Mouse (Mus musculus): ENCODE results near the gene Ifi27.
"Not testable (repeated sequence)": the region's sequence is repeated elsewhere in the genome, so short reads cannot be mapped to it uniquely, and the experiment has no call there.

The Ifi27 gene

GRCm38 (mm10) chr12:103433986-103434731 lies at the start of gene Ifi27:
Gene Ifi27 (plus strand): TSS chr12:103434211.
- in situ Hi-C loops (cut with MboI; ENCODE audit: low sequenced_read_pairs), result no loop called here

GRCm38 (mm10) chr12:103388505-103389347 lies 45.3 kb upstream of the Ifi27 start, which contains the start of gene Otub2:
Gene Otub2 (plus strand): TSS chr12:103388682.
- in situ Hi-C loops (cut with MboI; ENCODE audit: low sequenced_read_pairs), result no loop called here

- in situ Hi-C loops (cut with MboI; ENCODE audit: low sequenced_read_pairs), result no loop called here
Observed at GRCm38 (mm10) chr12:103389348-103389727, 44.7 kb upstream of the Ifi27 start.

GRCm38 (mm10) chr12:103389982-103390381 lies 44.0 kb upstream of the Ifi27 start:
- in situ Hi-C loops (cut with MboI; ENCODE audit: low sequenced_read_pairs), result no loop called here

GRCm38 (mm10) chr12:103391098-103391497 lies 42.9 kb upstream of the Ifi27 start:
- in situ Hi-C loops (cut with MboI; ENCODE audit: low sequenced_read_pairs), result no loop called here

GRCm38 (mm10) chr12:103393528-103393927 lies 40.5 kb upstream of the Ifi27 start:
- in situ Hi-C loops (cut with MboI; ENCODE audit: low sequenced_read_pairs), result no loop called here

- in situ Hi-C loops (cut with MboI; ENCODE audit: low sequenced_read_pairs), result no loop called here
Observed at GRCm38 (mm10) chr12:103395486-103396275, 38.3 kb upstream of the Ifi27 start.

GRCm38 (mm10) chr12:103396751-103397150 lies 37.3 kb upstream of the Ifi27 start:
- in situ Hi-C loops (cut with MboI; ENCODE audit: low sequenced_read_pairs), result no loop called here

- in situ Hi-C loops (cut with MboI; ENCODE audit: low sequenced_read_pairs), result no loop called here
Observed at GRCm38 (mm10) chr12:103404131-103404530, 29.9 kb upstream of the Ifi27 start.

GRCm38 (mm10) chr12:103407720-103408119 lies 26.3 kb upstream of the Ifi27 start, which contains the start of gene 9330161L09Rik:
Gene 9330161L09Rik (minus strand): TSS chr12:103407820.
- in situ Hi-C loops (cut with MboI; ENCODE audit: low sequenced_read_pairs), result no loop called here

GRCm38 (mm10) chr12:103408144-103408543 lies 25.9 kb upstream of the Ifi27 start:
- in situ Hi-C loops (cut with MboI; ENCODE audit: low sequenced_read_pairs), result no loop called here

- in situ Hi-C loops (cut with MboI; ENCODE audit: low sequenced_read_pairs), result loop anchor here (10.0 kb wide), 1 partner anchor 70 kb away; no protein-coding TSS in a partner anchor
Observed at GRCm38 (mm10) chr12:103425016-103425728, 8.8 kb upstream of the Ifi27 start.

- in situ Hi-C loops (cut with MboI; ENCODE audit: low sequenced_read_pairs), result loop anchor here (10.0 kb wide), 1 partner anchor 69 kb away; no protein-coding TSS in a partner anchor
Observed at GRCm38 (mm10) chr12:103425729-103426470, 8.1 kb upstream of the Ifi27 start, which contains the start of gene Ddx24. Gene Ddx24 (minus strand): TSS chr12:103425830.

- in situ Hi-C loops (cut with MboI; ENCODE audit: low sequenced_read_pairs), result loop anchor here (10.0 kb wide), 1 partner anchor 68 kb away; no protein-coding TSS in a partner anchor
Observed at GRCm38 (mm10) chr12:103426710-103427109, 7.3 kb upstream of the Ifi27 start.

- in situ Hi-C loops (cut with MboI; ENCODE audit: low sequenced_read_pairs), result no loop called here
Observed at GRCm38 (mm10) chr12:103433430-103433829, 581 bp upstream of the Ifi27 start.

GRCm38 (mm10) chr12:103434861-103435260 lies 850 bp downstream of the Ifi27 start:
- in situ Hi-C loops (cut with MboI; ENCODE audit: low sequenced_read_pairs), result no loop called here

- in situ Hi-C loops (cut with MboI; ENCODE audit: low sequenced_read_pairs), result no loop called here
Observed at GRCm38 (mm10) chr12:103437601-103438000, 3.6 kb downstream of the Ifi27 start.

GRCm38 (mm10) chr12:103443524-103443923 lies 9.5 kb downstream of the Ifi27 start, which contains the start of gene Ifi27l2a:
Gene Ifi27l2a (minus strand): TSS chr12:103443680.
- in situ Hi-C loops (cut with MboI; ENCODE audit: low sequenced_read_pairs), result no loop called here

- in situ Hi-C loops (cut with MboI; ENCODE audit: low sequenced_read_pairs), result not testable (repeated sequence)
Observed at GRCm38 (mm10) chr12:103444261-103444660, 10.2 kb downstream of the Ifi27 start.

All from CH12F3 (cell line).